Mouse (Mus musculus) left cerebral cortex, adult 2 months (tissue): ENCODE results near the gene Ffar1. TPM values are rescaled to one million over a fixed set of nuclear protein-coding genes. Genes with fewer than 3 reads are reported as not detected.
"Not testable (repeated sequence)": the region's sequence is repeated elsewhere in the genome, so short reads cannot be mapped to it uniquely, and the experiment has no call there.

Experiments
- DNase-seq, 2 experiments: peaks; one replicate each; pipeline ENCODE4 v3.0.0; 2021 to 2022; ENCODE audit warnings: low spot score in 2 of 2, mixed read lengths in 1 of 2; ENCODE audit errors: extremely low spot score in 1 of 2
- H3K27ac ChIP-seq: fragments of 200-600 bp; 2 replicates; pipeline ENCODE4 v1.8.1; 2022
- H3K4me3 ChIP-seq: fragments of 200-600 bp; 2 replicates; pipeline ENCODE4 v1.8.1; 2022
- CTCF ChIP-seq: fragments of 200-600 bp; IDR thresholded peaks from 2 replicates; pipeline ENCODE4 v1.8.1; 2022; ENCODE audit warnings: antibody characterized with exemption, mild to moderate bottlenecking, moderate library complexity
- intact Hi-C: fragments of 180-260 bp; cut with DNase I; formaldehyde crosslinking; loops from one replicate; pipeline ENCODE4 v1.15.1; 2025
- total RNA-seq, 2 experiments: library from RNA; stranded (reverse); gene quantifications; 2 replicates each; pipeline ENCODE4 v1.2.3; 2021

Gene Ffar1
- total RNA-seq, 2 experiments from 2014 or later: not detected

DNA sequence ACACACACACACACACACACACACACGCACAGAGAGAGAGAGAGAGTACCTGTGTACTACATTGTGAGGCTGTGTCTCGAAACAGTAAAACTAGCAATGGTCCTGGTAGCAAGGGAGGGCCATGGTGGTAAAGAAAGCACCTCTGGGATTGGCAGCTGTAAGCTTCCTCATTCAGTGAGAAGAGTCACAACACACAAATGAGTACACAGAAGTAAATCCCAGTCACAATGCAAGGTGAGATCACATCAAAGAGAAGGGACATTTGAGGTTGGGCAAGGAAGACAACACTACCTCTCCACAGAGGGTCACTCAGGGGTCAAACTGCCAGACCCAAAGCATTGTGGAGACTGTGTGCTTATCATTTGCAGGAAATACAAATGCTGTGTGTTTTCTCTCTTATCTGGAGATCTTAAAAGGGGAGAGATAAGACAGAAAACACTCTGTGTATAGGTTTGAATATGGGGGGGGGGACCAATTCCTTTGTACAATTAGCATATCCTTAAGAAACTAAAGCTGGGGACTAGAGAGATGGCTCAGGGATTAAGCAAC, 14.8 kb downstream of the Ffar1 start:
- intact Hi-C loops: no loop called here
- no peak for TF ChIP-seq CTCF
- Histone ChIP-seq H3K4me3 (no peak overlapping the region), H3K27ac (no peak overlapping the region)
- no peak for DNase-seq

DNA sequence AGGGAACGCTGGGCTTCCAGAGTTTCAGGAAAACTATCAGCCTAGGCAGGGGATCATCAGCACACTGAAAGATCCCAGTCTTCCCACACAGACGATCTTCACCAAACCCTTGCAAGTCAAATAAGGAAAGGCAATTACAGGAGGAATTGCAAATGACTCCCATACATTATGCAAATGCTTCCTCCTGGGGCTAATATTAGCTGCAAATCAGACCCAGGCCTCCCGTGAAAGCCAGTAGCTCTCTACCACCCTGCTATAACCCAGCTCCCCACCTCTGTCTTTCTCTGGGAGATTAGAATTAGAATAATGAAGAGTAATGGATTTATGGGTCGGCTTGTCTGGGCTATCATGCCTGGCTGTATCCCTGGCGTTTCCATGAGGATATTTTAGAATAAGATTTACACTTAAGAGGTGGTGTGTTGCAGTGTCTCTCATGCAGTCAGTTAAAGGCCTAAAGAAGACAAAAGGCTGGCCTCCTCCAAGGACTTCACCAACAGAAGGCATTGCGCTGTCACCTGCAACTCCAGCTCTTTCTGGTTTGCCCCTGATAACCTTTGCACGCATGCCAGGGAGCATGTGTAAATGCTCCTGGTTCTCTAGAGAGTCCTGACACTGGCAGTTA, 16.6 kb downstream of the Ffar1 start:
- Histone ChIP-seq H3K4me3 (no peak overlapping the region), H3K27ac (no peak overlapping the region)
- intact Hi-C loops: no loop called here
- no peak for DNase-seq
- no peak for TF ChIP-seq CTCF

DNA sequence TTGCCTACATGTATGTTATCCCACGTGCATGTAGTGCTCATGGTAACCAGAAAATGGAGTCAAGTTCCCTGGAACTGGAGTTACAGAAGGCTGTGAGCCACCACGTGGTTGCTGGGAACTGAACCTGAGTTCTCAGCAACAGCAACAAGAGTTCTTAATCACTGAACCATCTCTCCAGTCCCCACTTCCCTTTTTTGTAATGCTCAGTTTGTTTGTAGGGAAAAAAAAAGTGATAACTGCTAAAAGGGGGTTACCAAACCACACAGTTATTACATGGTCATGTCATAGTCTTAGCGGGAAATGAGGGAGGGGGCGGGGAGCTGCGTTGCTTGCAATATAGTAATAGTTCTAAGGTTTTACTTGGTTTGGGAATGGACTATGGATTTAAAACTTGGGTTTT, 19.3 kb downstream of the Ffar1 start:
- DNase-seq: no peak
- Histone ChIP-seq H3K4me3 (no peak overlapping the region), H3K27ac (no peak overlapping the region)
- intact Hi-C loops: no loop called here
- no peak for TF ChIP-seq CTCF

DNA sequence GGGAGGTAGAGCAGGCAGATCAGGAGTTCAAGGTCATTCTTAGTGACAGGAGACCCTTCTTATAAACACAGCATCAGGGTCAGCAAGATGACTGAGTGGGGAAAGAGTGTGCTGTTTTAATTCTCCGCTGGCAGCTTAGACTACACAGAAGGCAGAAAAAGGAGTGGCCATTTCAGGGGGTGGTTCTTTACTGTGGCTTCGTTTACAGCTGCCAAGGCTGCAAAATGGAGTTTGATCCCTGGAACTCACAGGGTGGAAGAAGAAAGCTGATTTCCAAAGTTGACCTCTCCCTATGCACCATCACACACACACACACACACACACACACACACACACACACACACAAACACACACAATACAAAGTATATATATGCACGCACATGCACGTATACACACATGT, 20.0 kb downstream of the Ffar1 start:
- TF ChIP-seq CTCF: no peak
- no peak for DNase-seq
- intact Hi-C loops: no loop called here
- no peak overlapping the region for H3K27ac ChIP-seq
- no peak overlapping the region for H3K4me3 ChIP-seq

DNA sequence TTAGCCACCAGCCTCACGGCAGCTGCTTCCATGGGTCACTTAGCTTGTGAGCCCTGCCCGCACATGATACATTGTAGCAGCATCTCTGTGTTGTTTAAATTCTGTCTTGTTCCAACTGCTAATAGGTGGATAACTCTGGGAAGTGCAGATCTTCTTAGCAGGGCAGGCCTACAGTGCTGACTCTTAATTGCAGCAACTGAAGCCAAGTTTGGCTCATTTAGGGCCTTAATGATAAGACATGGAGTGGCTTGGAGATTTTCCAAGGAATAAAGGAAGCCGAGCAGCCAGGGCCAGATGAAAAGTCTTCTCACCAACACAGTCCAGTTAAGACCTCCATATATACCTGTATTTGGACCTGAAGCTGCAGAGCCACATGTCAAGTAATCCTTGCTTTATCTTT, 21.1 kb downstream of the Ffar1 start:
- H3K27ac ChIP-seq: no peak overlapping the region
- intact Hi-C loops: no loop called here
- DNase-seq: no peak
- H3K4me3 ChIP-seq: no peak overlapping the region
- no peak for TF ChIP-seq CTCF

DNA sequence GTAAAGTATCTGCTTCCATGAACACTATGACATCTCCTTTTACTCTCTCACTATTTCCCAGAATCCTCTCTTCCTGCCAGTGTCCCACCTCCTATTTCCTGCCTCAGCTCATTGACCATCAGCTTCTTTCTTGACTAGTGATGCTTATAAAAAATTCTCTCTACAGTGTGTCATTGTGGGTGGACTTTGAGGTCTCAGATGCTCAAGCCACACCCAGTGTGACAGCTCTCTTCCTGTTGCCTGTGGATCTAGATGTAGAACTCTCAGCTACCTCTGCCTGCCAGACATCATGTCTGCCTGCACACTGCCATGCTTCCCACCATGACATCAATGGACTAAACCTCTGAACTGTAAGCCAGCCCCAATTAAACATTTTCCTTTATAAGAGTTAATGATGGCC, 24.1 kb downstream of the Ffar1 start:
- intact Hi-C loops: no loop called here
- no peak for TF ChIP-seq CTCF
- no peak for DNase-seq
- Histone ChIP-seq H3K4me3 (no peak overlapping the region), H3K27ac (no peak overlapping the region)

DNA sequence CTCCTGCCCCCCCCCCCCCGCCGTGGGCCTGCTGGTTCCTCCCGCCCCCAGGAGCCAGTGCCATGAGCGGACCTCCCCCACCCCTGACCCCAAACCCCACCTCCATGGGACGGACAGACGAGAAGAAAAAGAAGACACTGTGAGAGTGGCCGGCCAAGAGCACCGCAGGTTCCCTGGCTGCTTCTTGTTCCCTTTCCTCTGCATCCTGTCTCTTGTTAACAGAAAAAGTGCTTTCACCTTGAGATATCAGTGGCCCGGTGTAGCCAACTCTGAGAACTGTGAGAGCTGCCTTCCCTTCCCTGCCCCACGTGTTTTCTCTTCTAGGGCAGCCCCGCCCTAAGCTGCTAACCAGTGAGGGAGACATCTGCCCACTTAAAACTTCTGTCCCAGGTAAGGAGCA, 28.7 kb downstream of the Ffar1 start:
- intact Hi-C loops, DNase-seq, H3K27ac ChIP-seq, H3K4me3 ChIP-seq: not testable (repeated sequence)

DNA sequence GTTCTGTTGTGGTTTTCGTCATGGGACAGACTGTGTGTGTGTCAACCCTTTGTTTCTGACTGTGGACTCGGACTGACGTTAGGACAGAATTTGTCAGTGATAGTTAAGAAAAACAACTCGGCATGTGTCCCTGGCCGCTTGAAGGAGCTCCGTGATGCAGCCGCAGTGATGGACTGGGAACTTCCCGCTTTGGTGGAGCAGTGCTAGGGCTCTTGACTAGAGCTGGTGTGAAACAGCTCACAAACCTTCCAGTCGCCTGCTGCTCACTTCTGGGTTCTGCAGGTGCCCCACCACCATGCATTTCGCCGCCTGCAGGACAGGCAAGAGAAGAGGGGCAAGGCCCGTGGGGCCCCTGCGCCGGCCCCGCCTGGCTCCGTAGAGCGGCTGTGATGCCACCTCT, 29.1 kb downstream of the Ffar1 start:
- no peak overlapping the region for H3K4me3 ChIP-seq
- intact Hi-C loops: no loop called here
- no peak overlapping the region for H3K27ac ChIP-seq
- no peak for DNase-seq
- no peak for TF ChIP-seq CTCF

DNA sequence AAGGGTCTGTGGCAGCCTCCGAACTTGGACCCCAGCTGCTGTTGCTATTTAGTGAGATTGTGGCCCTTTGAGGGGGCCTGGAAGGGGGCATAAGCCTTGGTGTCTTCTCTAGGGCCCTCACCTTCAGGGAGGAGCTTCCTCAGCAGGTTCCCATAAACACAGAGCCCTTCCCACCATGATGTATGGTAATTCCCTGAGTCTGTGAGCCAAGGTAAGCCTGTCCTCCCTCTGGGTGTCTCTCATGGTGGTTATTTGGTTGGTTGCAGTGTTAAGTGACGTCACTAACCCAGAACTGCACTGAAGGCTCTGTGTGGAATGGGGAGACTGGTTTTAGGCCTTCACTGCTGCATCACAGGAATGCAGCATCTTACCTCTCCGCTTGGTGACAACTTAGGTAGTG, 31.9 kb downstream of the Ffar1 start:
- intact Hi-C loops: no loop called here
- no peak for TF ChIP-seq CTCF
- Histone ChIP-seq H3K4me3 (no peak overlapping the region), H3K27ac (no peak overlapping the region)
- no peak for DNase-seq

DNA sequence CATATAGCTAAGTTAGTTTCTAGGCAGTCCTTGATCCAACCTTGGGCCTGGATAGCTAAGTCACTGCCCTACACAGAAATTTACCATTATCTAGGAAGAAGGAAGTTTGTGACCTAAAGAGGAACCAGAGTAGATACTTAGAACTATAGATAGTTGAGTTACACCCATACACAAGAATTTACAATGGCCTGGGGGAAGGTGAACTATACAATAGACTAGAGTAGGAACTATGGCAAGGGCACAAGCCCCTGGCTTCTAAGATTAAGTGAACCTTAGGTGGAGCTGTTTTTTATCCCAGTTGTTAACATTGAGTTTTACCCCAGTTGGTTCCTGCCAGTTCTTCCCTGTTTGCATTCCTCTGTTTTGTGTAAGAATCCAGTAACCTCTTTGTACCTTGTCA, 32.5 kb downstream of the Ffar1 start:
- H3K4me3 ChIP-seq, H3K27ac ChIP-seq, DNase-seq, intact Hi-C loops: not testable (repeated sequence)

DNA sequence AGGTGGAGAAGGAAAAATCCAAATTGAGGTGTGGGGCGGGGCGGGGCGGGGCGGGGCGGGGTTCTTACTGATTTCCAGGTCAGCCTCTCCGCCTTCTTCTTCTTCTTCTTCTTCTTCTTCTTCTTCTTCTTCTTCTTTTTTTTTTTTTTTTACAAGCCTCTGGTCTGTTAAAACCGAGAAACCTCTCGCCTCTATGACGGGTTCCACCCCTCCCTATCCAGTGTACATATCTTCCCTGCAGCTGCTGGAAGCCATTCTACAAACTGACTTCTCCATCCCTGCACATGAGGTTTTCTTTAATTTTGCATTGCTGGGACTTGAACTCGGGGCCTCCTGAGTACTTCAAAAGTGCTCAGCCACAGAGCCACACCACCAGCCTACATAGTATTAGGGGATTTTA, 34.7 kb downstream of the Ffar1 start:
- H3K4me3 ChIP-seq: no peak overlapping the region
- no peak overlapping the region for H3K27ac ChIP-seq
- intact Hi-C loops: no loop called here
- no peak for TF ChIP-seq CTCF
- no peak for DNase-seq

DNA sequence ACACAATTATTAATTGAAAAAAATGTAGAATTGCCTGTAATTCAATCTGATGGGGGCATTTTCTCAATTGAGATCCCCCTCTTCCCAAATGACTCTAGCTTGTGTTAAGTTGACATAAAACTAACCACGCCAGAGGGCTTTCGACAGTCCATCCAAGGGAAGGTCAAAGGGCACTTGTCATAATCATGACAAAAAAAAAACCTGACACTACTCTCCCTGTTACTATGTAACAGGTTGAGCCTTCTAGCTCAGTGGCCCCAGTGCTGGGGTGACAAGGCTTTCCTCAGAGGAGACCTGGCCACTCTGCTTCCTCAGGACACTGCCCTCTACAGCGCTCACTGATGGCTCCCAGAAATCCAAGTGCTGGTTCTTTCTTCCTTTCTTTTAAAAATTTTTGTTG, 37.1 kb downstream of the Ffar1 start:
- intact Hi-C loops: no loop called here
- DNase-seq: no peak
- no peak for TF ChIP-seq CTCF
- Histone ChIP-seq H3K4me3 (no peak overlapping the region), H3K27ac (no peak overlapping the region)

DNA sequence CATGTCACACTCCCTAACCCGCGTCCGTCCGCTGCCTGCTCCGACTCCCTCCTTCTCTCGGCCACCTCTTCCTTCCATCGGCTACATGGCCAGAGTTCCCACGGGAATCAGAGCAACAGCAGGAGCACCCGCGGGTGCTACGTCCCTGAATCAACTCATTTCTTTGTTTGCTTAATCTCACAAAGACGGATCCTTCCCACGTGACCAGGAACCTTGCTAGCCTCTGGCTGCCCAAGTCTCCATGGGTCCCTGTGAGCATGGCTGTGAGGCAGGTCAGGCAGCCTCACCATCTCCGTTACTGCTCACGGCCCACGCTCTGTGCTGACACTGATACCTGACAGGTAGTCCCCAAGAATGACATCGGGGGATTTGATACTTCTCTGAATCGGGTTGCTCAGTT, 37.7 kb downstream of the Ffar1 start, which contains the start of gene Ffar2:
Gene Ffar2, minus strand, starts transcription at position 101 of the 400 bp plus-strand sequence.
- no peak for DNase-seq
- TF ChIP-seq CTCF: no peak
- Histone ChIP-seq H3K4me3 (no peak within 1 kb of the TSS), H3K27ac (no peak within 1 kb of the TSS)
- intact Hi-C loops: no loop called here
